8 mouse cellular contexts compared by ENCODE assay signal in the genomic region with DNA sequence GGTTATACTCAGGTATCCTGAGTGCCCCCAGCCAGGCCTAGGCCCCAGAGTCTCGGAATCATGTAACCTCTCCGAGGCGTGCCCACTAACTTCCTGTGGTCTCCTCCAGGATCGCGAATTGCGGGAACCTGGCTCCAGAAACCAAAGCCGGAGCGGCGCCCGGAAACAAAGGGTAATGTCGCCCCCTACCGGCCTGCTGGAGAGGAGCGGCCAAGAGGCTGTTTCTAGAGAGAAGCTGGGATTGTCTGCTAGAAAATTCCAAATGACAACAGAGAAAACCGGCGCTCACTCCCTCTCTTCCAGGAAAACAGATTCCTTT. TPM values are rescaled to one million over a fixed set of nuclear protein-coding genes. Genes with fewer than 3 reads are reported as not detected.
DNase-seq lines count a peak whose midpoint lies in the region; ATAC-seq and TF ChIP-seq lines count a peak whose summit lies in the region.

No protein-coding gene starts in this region.

- peaks cover 4 to 24% of the 10 kb centered on the region in 2 experiments; a peak in 3 of 4 replicates for H3K4me1 ChIP-seq in ES-E14 (ENCODE audit: control insufficient read depth in 2 of 2, insufficient read depth in 2 of 2, low read length in 2 of 2, poor library complexity in 1 of 2)
- no peaks in the 10 kb centered on the region for H3K4me1 ChIP-seq in brown adipose tissue, adult 24 weeks (ENCODE audit: control insufficient read depth, insufficient read depth, insufficient read length, low read length)
- H3K4me1 ChIP-seq in lung, embryonic 15.5 days: peaks cover 14% of the 10 kb centered on the region

- ATAC-seq in lung, embryonic 15.5 days (ENCODE audit: borderline replicate concordance, extremely low read depth, low FRiP score, low TSS enrichment): peak; percentile 20; the same call in 1 of the 2 replicates

- H3K9me3 ChIP-seq in ES-E14 (ENCODE audit: control insufficient read depth, insufficient read depth, low read depth, low read length): no peaks in the 10 kb centered on the region
- H3K9me3 ChIP-seq in lung, embryonic 15.5 days: no peaks in the 10 kb centered on the region

- peak overlapping the region; percentile 84 for H3K9ac ChIP-seq in ES-E14 (ENCODE audit: insufficient read depth, low read depth, low read length, poor library complexity, severe bottlenecking)
- H3K9ac ChIP-seq in lung, embryonic 15.5 days: peak overlapping the region; percentile 50

- no peak overlapping the region for H3K27ac ChIP-seq in ES-E14 (ENCODE audit: insufficient read depth, low read depth, low read length, poor library complexity, severe bottlenecking)
- no peak overlapping the region for H3K27ac ChIP-seq in brown adipose tissue, adult 24 weeks (replicated peaks; ENCODE audit: low read depth, low read length)
- no peak overlapping the region for H3K27ac ChIP-seq in layer of hippocampus, adult 2 months
- H3K27ac ChIP-seq in lung, embryonic 15.5 days: no peak overlapping the region

- H3K4me3 ChIP-seq in ES-E14 (ENCODE audit: insufficient read depth in 1 of 2, low read depth in 1 of 2, low read length in 2 of 2, poor library complexity in 1 of 2, severe bottlenecking in 1 of 2): peak overlapping the region; percentile 77
- peak overlapping the region; percentile 59 for H3K4me3 ChIP-seq in brown adipose tissue, adult 24 weeks (ENCODE audit: insufficient read depth, low read depth, low read length)
- peak overlapping the region; percentile 61 for H3K4me3 ChIP-seq in layer of hippocampus, adult 2 months
- peak overlapping the region; percentile 54 for H3K4me3 ChIP-seq in lung, embryonic 15.5 days

- H3K4me2 ChIP-seq in lung, embryonic 15.5 days: peak overlapping the region; percentile 96

- in situ Hi-C loops in ES-E14 (cut with MboI; ENCODE audit: low sequenced_read_pairs in 2 of 2, unreplicated experiment in 2 of 2): no loop called here

- WGBS in lung, embryonic 15.5 days: under 1% methylated on average over 15 of the region's 15 CpGs

- peaks cover 73% of the 10 kb centered on the region for H3K27me3 ChIP-seq in lung, embryonic 15.5 days

- TF ChIP-seq CTCF in layer of hippocampus, adult 2 months (conservative IDR thresholded peaks at IDR 0.05): peak; percentile 93

- peak; percentile 66 for DNase-seq in ES-E14 (ENCODE audit: low read depth, low spot score)
- DNase-seq in fibroblast of lung, adult 2 months (ENCODE audit: low read depth): peak; percentile 40
- peak; percentile 74 to 82 for DNase-seq in heart, postnatal 36 days
- DNase-seq in layer of hippocampus, adult 2 months (ENCODE audit: low spot score in 2 of 2): peak; percentile 61 to 79
- peak; percentile 36 for DNase-seq in retina, adult 2 months (ENCODE audit: low read depth, low spot score)
- DNase-seq in urinary bladder, postnatal 25 days (ENCODE audit: low spot score): peak; percentile 79

- intact Hi-C loops in heart, postnatal 36 days (cut with DNase I): loop anchor here (1.0 to 5.0 kb wide), 4 partner anchors 89 to 572 kb away; no protein-coding TSS in a partner anchor

- no peaks in the 10 kb centered on the region for H3K36me3 ChIP-seq in ES-E14 (ENCODE audit: control insufficient read depth, insufficient read depth, low read length, poor library complexity, severe bottlenecking)
- H3K36me3 ChIP-seq in lung, embryonic 15.5 days: no peaks in the 10 kb centered on the region

TF ChIP-seq in ES-E14, 5 proteins besides CTCF, POLR2A, EP300 and RAD21:
- TF ChIP-seq CHD2 (IDR thresholded peaks at IDR 0.05; ENCODE audit: low read depth, low read length) (no peak), MAFK (IDR thresholded peaks at IDR 0.05; ENCODE audit: insufficient read depth, low read depth, low read length) (no peak), HCFC1 (IDR thresholded peaks at IDR 0.05; ENCODE audit: borderline replicate concordance, insufficient read depth, low read length) (peak; percentile 35; the same call in 1 of the 2 replicates), ZC3H11A (IDR thresholded peaks at IDR 0.05; ENCODE audit: borderline replicate concordance, low read depth, low read length) (peak; percentile 44; the same call in 1 of the 2 replicates)

RNA-seq across cellular contexts. Expression of a gene that starts 3.4 kb away (rescaled TPM):
- 0.13 TPM in 1 of 2 replicates, not detected in the other for total RNA-seq in ES-E14 (2012; rRNA removed)
- not detected in 2 replicates for polyA plus RNA-seq in brown adipose tissue, adult 24 weeks (2012; ENCODE audit: insufficient read depth, insufficient read length, missing spikeins)
- total RNA-seq in heart, postnatal 36 days (2021): not detected
- not detected for total RNA-seq in layer of hippocampus, adult 2 months (2021)
- polyA plus RNA-seq in lung, embryonic 15.5 days (2015; fragmentation: Nextera tagmentation; extraction: Ambion mirVana): 0.06 and 0.24 TPM in 2 replicates

RNA-seq across cellular contexts. Expression of a gene that starts 3.9 kb away (rescaled TPM):
- 0.36 and 0.37 TPM in 2 replicates for total RNA-seq in ES-E14 (2012; rRNA removed)
- polyA plus RNA-seq in brown adipose tissue, adult 24 weeks (2012; ENCODE audit: insufficient read depth, insufficient read length, missing spikeins): not detected in 2 replicates
- not detected for total RNA-seq in heart, postnatal 36 days (2021)
- under 1 TPM; 0.15 to 0.22 TPM for total RNA-seq in layer of hippocampus, adult 2 months (2021)
- 0.21 TPM in 1 of 2 replicates, not detected in the other for polyA plus RNA-seq in lung, embryonic 15.5 days (2015; fragmentation: Nextera tagmentation; extraction: Ambion mirVana)

RNA-seq across cellular contexts. Expression of a gene that starts 17.5 kb away (rescaled TPM):
- 0.13 and 0.16 TPM in 2 replicates for total RNA-seq in ES-E14 (2012; rRNA removed)
- not detected in 2 replicates for polyA plus RNA-seq in brown adipose tissue, adult 24 weeks (2012; ENCODE audit: insufficient read depth, insufficient read length, missing spikeins)
- total RNA-seq in heart, postnatal 36 days (2021): not detected
- total RNA-seq in layer of hippocampus, adult 2 months (2021): not detected
- polyA plus RNA-seq in lung, embryonic 15.5 days (2015; fragmentation: Nextera tagmentation; extraction: Ambion mirVana): 0.12 and 0.25 TPM in 2 replicates

RNA-seq across cellular contexts. Expression of a gene that starts 26.7 kb away (rescaled TPM):
- total RNA-seq in ES-E14 (2012; rRNA removed): 165 and 221 TPM in 2 replicates
- polyA plus RNA-seq in brown adipose tissue, adult 24 weeks (2012; ENCODE audit: insufficient read depth, insufficient read length, missing spikeins): 77.7 and 83.0 TPM in 2 replicates
- total RNA-seq in heart, postnatal 36 days (2021): 10 to 100 TPM; 42.9 to 50.8 TPM
- 10 to 100 TPM; 55.6 to 55.8 TPM for total RNA-seq in layer of hippocampus, adult 2 months (2021)
- polyA plus RNA-seq in lung, embryonic 15.5 days (2015; fragmentation: Nextera tagmentation; extraction: Ambion mirVana): 161 and 163 TPM in 2 replicates

RNA-seq across cellular contexts. Expression of a gene that starts 30.7 kb away (rescaled TPM):
- 1.1 and 2.9 TPM in 2 replicates for total RNA-seq in ES-E14 (2012; rRNA removed)
- not detected in 2 replicates for polyA plus RNA-seq in brown adipose tissue, adult 24 weeks (2012; ENCODE audit: insufficient read depth, insufficient read length, missing spikeins)
- total RNA-seq in heart, postnatal 36 days (2021): not detected
- total RNA-seq in layer of hippocampus, adult 2 months (2021): 1 to 10 TPM; 1.6 TPM
- polyA plus RNA-seq in lung, embryonic 15.5 days (2015; fragmentation: Nextera tagmentation; extraction: Ambion mirVana): 0.36 and 1.2 TPM in 2 replicates
